Mouse (Mus musculus) embryonic fibroblast, embryonic 13.5 days (primary cell): ENCODE results near the gene Cmtm5.

Experiments
- CTCF ChIP-seq: IDR thresholded peaks from 2 replicates; pipeline ENCODE4 v1.5.1; 2011; ENCODE audit warnings: mild to moderate bottlenecking, control low read depth, low read length, moderate library complexity, borderline replicate concordance; ENCODE audit not compliant: insufficient read depth
- POLR2A ChIP-seq: IDR thresholded peaks from 2 replicates; pipeline ENCODE4 v1.6.1; 2011; ENCODE audit warnings: low read depth, mild to moderate bottlenecking, control low read depth, low read length, moderate library complexity

DNA sequence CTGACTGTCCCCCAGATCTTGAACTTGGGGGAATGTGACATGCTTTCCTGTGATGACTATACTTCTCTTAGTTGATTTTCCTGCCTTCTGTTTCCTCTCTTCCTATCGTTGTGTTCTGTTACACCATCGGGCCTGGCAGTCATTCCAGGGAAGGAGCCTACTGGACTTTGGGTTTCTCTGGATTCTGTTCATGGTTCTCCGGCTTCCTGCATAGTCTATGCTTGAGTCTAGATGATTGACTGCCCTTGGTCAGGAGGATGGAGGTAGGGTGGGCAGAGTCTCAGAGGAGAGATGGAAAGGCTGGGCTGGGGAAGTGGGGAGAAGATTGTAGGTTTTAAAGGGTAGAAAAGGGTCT lies 4.1 kb downstream of the Cmtm5 start:
- no peak for TF ChIP-seq CTCF
- TF ChIP-seq POLR2A: no peak
